Mouse (Mus musculus): ENCODE data around the gene Cep295.
"Not testable (repeated sequence)": the region's sequence is repeated elsewhere in the genome, so short reads cannot be mapped to it uniquely, and the experiment has no call there.

Cep295 gene

DNA sequence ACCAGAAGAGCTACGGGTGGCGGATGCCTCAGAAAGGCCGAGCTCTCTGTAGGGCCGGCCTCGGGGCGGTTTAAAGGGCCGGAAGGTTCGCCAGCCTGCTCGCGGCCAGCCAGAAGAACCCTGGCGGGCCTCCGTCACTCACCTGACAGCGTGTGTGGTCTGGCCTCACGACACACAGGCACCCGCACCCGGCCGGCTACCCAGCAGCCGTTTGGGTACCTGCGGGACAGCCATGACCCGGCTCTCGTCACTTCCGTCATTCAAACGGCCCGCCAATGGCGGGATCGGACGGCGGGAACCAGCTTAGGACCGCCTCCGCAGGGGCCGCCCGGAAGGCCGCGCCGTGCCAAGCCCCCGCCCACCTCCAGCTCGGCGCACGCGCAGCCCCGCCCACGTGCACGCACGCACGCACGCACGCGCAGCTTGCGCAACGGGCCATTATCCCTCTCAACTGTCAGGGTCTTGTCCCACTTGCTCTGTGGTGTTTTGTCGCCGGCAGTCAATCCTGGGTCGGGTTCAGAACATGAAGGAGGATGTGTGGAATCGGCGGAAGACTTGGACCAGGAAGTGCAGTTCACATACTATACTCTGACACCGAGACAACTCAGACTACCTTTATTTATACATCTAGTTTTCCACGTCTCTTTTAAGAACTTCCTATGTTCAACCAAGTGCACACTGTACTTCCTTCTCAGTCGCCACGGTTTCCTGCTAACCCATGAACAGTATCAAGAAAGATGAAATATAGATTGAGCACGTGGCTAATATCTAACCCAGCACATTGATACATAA lies at the start of gene Cep295:
TSS of gene Cep295 (minus strand) at position 305 of the 792 bp plus-strand sequence.
- peak; percentile 97 for DNase-seq (ENCODE audit: low spot score)

DNA sequence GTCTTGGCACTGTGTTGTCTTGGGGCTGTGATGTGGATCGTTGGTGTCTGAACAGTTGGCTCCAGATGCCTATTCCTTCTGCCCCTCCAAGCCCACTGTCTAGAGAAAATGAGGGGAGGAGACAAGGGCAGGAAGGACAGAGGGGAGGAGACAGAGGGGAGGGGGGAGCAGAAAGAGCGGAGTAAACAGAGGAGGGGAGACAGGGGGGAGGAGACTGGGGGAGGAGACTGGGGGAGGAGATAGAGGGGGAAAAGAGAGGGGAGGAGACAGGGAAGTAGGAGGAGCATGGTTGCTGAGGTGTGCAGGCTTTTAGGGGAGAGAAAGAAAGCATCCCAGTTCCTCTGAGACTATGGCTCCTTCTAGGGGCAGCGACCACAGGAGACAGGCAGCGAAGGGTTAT lies 40.0 kb upstream of the Cep295 start:
- DNase-seq (ENCODE audit: low spot score), result no peak

DNA sequence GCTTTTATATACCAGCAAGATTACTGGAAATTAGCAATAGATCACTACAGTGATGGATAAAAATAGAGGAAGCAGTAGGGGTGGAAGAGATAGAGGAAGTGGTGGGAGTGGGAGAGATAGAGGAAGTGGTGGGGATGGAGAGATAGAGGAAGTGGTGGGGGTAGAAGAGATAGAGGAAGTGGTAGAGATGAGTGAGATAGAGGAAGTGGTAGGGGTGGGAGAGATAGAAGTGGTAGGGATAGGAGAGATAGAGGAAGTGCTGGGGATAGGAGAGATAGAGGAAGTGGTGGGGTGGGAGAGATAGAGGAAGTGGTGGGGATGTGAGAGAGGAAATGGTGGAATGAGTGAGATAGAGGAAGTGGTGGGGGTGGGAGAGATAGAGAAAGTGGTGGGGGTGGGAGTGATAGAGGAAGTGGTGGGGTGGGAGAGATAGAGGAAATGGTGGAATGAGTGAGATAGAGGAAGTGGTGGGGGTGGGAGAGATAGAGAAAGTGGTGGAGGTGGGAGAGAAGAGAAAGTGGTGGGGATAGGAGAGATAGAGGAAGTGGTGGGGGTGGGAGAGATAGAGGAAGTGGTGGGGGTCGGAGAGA lies 37.9 kb upstream of the Cep295 start:
- DNase-seq (ENCODE audit: low spot score), result no peak

DNA sequence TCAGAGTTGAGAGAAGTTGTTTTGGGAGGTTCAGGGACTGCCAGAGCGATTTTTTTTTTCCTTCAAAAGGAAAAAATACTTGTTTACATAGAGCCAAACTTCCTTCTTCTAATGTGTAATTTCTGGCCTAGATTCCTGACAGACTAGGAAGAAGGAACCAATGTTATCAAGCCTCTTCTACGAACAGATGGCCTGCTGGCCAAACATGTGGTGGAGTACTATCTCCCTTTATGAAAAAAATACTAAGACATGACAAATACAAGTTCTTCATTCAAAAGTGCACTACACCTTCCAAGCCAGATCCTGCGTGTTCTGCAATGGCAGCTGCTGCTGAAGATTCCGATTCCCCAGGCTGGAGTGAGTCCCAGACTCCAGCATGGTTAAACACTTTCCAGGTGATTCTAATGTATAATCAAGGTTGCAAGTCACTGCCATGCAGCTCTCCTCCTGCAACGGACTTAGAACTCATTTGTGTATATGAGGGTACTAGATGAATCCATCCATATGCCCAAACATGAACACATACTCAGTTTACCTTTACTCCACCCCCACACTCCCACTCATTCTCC lies 29.6 kb upstream of the Cep295 start:
- no peak for DNase-seq (ENCODE audit: low spot score)

DNA sequence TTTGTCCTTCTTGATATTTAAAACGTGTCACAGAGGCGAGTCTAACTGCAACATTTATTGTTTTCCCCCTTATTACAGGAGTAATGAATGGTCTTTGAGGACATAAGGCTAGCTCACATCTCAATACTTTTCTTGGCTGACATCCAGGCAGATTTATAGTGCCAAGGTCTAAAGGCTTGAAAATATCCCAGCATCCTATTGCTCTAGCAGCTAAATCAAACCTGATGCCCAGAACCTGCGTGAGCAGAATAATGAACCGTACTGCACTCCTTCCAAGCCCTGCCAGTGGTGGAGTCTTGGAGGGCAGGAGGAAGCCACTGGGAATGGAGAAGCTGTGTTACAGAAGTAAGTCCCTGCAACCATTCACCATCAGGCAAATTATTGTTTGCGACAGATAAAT lies 26.7 kb upstream of the Cep295 start:
- no peak for DNase-seq (ENCODE audit: low spot score)

DNA sequence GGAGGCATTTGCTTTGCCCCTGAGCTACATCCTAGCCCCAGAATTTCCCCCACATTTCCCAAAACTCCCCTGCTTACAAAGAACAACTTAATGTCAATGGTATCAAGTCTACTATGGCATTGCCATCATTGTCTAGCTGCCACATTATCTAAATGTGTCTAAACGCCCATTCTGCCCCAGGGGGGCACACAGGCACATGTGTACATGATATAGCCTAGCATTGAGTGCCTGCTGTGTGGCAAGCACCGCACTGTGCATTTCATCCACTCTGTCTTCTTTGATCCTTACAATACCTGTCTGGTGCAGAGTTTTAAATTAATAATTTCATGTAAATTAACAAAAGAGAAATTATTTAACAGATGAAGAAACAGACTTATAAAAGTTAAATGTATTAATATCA lies 8.7 kb upstream of the Cep295 start:
- no peak for DNase-seq (ENCODE audit: low spot score)

DNA sequence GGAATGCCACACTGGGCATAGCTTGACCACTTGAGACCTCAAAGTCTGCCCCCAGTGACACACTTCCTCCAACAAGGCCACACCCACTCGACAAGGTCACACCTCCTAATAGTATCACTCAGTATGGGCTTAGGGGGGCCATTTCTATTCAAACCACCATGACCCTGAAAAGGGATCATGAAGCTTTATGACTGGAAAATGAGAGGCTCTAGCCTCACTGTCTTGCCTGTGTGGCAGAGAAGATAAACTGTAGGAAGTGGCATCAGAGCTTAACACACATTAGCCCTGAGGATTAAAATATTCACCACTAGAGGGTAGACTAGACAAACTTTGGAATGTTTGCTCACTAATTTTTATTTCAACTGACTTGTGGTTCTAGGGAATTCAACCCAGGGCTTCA lies 8.3 kb upstream of the Cep295 start:
- DNase-seq (ENCODE audit: low spot score), result no peak

DNA sequence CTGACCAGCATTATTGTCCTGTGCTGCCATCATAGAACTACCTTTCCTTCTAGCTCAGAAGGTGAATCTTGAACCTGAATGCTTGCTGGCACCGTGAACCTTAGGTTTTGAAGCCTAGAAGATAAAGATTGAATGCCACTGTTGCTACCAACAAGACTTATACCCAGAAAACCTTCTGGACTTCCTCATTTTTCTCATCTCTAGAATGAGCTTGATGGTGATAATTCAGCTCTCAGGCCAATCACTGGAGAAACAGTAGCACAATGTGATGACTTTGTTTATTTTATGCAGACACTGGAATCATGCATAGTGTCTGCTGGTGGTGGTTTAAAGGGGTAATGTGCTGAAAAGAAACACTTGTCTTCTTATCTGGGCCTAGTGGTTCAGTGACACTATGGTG lies 7.3 kb upstream of the Cep295 start:
- no peak for DNase-seq (ENCODE audit: low spot score)

DNA sequence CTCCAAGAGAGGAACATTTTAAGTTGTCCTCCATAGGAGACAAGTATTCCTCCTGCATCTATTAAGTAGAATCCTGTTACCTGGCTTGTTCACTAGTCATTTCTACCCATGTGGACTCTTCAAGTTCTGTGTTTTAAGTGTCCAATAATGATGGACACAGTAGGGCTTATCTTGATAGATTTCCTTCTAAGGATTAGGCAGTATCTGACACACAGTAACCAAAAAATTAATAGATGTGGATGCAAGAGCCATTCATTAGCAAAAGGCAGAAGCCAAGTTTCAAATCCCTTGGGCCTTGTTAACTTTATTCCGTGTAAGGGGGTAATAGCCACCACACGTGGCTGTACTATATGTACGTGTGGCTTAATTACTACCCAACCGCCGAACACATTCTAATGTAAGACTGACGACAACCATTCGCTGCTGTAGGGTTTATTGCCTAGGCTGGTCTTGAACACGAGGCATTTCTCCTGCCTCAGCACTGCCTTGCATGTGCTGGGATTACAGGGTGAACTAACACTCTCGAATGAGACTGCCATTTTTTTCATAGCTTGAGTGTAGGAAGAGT lies 588 bp downstream of the Cep295 start:
- DNase-seq (ENCODE audit: low spot score), result no peak

DNA sequence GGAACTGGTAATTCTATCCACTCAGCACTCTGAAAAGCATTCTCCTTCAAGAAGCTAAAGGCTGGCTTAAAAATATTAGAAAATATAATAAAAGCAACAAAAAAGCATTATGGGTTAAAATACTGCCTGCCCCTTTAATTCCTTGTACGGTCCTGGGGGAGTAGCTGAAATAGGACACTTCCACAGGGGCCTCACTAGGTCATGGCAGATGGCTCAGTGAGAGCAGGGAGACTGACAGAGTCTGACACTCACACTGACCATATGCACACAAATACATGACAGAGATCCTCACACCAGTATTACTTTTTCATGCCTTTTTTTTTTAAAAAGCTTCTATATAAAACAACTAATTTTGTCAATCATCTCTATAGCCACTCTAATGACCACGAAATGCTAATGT lies 7.7 kb downstream of the Cep295 start:
- no peak for DNase-seq (ENCODE audit: low spot score)

DNA sequence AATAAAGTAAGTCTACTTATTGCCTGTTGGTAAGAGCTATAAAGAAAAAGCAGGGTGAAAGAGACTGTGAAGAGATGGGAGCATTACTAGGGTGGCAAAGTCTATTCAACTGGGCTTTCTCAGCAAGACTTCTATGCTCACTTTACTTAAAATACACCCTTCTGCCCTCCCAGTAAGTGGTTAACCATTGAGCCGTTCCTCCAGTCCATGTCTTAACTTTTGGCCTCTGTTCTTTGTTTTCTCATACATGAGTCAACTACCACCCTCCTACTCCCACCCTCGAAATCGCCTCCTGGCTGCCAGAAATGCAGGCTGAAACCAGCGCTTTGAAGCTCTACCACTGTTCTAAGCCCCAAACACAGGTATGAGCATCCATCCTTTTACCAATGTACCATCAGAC lies 19.8 kb downstream of the Cep295 start:
- DNase-seq (ENCODE audit: low spot score), result no peak

DNA sequence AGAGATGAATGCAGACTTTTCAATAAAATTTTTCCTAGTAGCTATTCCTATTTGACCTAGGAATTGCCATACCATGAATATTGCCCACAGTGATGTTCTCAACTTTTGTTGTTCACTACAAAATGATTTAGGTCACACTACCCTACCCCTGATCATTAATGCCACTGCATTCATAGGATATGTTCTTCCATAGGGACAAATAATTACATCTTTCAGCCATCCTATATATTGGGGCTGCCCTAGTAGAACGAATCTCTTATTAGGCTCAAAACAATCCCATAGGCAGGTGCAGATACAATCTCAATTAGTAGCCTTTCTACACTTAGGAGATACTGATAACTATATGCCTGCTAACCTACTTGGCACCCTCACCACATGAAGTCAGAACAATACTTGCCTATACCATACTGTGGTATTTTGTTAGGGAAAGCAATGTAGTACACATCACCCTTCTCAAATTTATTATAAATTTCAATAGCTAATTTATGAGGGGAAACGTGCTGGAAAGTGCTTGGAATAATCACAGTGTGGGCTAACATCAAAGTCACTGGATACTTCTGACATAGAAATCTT lies 39.3 kb downstream of the Cep295 start:
- DNase-seq (ENCODE audit: low spot score), result no peak

DNA sequence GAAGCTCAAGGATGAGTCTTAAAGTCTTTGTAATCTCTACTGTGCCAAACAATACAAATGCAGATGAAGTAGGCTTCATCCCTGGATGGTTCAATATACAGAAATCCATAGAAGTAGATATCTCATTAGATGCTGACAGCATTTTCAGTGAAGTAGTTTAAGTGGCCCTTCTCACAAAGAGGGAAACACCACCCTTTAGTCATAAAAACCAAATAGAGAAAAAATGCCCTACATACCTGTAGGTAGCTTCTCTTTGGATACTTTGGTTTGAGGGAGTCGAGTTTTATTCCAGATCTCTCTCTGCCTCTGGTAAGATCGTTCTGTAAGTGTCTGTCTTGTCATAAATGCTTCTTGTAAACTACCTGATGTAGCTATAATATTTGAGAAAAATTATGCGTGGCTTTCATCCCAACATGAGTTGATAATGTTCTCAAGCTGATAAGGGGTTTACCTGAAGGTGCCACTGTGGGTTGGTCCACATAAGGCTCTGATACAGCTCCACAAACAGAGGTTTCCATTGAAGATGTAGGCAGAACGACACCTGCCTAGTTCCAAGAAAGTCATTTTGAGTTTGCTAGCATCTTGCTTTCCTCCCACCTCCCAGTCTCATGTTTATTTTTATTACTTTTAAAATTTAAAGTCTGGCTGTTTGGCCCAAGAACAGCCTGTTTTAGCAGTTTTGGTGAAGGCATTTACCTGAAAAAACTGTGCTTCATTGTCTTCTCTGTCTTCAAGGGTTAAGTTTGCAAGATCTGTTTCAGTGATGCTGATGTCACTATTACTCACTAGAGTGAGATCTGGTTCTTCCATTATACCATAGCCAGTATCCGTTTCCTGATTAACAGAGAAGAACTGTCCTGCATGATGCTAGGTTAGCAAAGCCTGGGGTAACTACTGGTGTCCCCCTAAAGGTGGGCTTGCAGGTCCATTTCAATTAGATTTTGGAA lies 40.1 kb downstream of the Cep295 start:
- DNase-seq (ENCODE audit: low spot score), result no peak

DNA sequence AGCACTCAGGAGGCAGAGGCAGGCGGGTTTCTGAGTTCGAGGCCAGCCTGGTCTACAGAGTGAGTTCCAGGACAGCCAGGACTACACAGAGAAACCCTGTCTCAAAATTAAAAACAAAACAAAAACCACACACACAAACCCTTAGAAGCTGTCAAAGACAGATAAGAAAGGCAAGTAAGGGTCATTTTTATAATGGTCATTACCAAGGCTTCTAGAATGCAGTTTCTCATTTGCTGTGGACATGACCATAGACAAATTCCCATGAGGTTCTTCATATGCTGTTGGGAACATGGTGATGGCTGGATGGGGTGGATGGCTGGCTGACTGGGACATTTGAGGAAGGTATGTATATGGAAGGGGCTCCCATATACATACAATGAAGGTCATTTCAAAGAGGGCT lies 41.3 kb downstream of the Cep295 start:
- not testable (repeated sequence) for DNase-seq (ENCODE audit: low spot score)

DNA sequence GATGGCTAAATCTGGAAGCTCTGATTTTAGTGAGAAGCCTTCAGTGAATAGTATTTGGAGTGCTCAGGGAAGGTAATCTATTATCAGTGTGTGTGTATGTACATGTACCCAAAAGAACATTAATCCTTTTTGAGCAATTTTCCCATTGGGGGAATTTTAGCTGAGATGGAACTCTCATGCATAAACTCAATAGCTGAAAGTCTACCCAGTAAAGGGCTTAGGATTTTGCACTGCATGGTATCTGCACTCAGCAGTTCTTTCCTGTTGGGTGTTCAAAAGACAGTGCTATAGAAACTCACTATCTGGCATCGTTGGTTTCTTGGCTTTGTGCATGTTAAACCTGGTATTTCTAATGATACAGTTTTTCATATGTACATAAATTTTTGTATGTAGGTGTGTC lies 43.0 kb downstream of the Cep295 start:
- DNase-seq (ENCODE audit: low spot score), result no peak

DNA sequence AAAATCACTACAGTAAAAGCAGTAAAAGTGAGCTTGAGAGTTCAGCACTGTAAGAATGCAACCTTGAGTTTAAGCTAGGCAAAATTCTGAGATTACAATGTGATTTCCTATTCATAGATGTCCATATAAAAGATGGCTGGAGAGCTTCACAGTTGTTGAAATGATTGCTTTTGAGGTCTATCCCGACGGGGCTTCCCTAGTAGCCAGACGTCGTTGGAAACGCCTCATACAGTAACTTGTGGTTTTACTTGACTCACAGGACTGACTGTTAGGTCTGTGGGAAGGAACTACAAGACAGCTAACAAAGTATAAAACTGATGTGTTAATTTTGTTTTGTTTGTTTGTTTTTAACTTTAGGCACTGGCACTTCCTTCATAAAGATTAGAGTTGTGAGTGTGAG lies 44.0 kb downstream of the Cep295 start:
- DNase-seq (ENCODE audit: low spot score), result no peak

DNA sequence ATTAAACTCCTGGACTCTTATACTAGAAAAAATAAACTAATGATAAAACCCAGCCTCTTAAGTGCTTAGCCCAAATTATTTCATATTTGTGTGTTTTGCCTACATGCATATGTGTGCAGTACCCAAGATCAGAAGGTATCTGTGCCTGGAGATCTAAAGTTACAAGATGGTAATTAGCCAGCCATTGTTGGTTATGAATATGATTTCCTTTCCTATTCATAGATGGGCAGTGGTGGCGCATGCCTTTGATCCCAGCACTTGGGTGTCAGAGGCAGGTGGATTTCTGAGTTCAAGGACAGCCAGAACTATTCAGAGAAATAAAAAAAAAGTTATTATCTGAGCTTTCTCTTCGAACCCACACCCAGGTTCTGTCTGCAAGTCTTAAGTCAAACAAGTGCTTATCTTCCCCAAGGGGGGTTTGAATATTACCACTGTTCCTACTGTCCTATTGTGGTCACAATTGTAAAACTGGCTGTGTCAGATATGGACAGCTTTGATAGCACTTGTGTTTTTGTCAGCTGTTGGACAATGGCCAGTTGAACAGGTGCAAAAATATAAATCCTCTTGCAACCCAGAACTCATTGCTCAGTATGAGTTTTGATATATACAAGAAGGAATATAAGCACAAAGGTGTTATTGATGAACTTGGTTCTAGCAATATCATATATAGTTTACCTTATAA lies 45.4 kb downstream of the Cep295 start:
- no peak for DNase-seq (ENCODE audit: low spot score)

DNA sequence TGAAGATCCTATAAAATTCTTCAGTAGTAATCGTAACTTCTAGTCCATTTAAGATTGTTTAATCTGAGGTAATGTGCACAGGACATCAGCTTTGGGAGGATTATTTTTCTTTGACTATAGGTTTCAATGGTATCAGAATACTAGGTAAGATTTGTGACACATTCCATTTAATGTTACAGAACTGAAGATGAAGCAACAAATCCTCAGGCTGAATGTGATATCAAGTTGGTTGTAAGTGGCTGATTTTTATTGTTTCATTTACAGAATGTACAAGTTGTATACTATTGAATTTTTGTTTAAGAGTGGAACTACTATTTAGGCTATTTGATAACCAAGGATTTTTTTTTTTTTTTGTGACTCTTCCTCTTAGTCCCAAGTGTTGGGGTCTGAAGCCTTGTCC lies 47.4 kb downstream of the Cep295 start:
- DNase-seq (ENCODE audit: low spot score), result no peak

DNA sequence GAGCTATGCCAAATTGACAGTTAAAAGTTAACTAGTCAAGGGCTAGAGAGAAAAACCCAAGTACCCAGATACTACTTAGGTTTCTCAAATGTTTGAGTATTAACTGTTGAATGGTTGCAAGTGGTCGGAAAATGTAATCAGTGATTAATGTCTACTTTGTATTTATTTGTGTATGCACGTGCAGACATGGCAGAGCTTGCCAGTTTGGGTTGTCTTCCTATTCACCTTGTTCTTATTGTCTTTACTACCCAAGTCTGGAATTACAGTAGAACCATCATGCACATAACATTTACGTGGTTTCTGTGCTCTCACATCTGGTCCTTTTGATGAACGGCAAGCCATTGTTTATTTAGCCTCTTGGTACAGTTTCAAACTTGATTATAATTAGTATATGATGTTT lies 48.2 kb downstream of the Cep295 start:
- DNase-seq (ENCODE audit: low spot score), result no peak

DNA sequence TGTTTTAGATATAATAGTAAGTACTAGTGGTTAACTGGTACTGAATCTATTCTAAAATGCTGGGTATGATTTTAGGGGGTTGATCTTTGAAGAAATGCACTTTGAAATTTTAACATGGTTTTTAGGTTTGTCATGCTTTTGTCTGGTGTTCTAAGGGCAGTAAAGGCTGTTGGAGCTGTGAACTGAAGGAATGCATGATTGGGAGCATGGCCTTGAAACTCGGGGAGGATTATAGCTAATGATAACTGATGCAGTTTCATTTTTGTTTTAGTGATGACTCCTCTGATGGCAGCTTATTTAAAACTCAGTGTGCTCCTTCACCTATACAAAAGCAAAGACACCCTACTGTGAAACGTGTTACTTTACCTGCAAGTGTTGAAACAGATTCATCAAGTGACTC lies 49.3 kb downstream of the Cep295 start:
- DNase-seq (ENCODE audit: low spot score), result no peak

DNA sequence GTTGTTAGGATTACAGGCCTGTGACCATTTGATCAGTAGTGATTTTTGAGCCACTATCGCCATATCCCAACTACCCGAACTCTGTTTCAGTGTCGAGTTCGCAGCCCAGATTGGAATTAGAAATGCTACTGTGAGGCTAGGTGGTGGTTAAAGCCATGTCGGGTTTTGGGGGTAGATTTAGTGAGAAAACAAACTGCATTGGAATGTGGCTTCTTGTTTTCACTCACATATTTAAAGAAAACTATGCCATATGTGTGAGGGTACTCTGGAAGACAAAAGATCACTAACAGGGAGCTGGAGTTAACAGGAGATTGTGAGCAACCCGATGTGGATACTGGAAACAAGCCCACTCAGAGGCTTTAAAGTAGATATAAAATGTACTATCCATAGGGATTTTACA lies 50.3 kb downstream of the Cep295 start:
- DNase-seq (ENCODE audit: low spot score), result no peak

Measured in ovary, postnatal 36 days (tissue).